Mouse (Mus musculus) olfactory bulb, adult 2 months (tissue): ENCODE results near the gene Ifna4. TPM values are rescaled to one million over a fixed set of nuclear protein-coding genes. Genes with fewer than 3 reads are reported as not detected.

Experiments
- H3K27ac ChIP-seq: fragments of 200-500 bp; 2 replicates; pipeline ENCODE4 v1.5.1; 2012; ENCODE audit warnings: low read depth, low read length; ENCODE audit not compliant: insufficient read depth
- H3K4me1 ChIP-seq: fragments of 200-500 bp; 2 replicates; pipeline ENCODE4 v1.6.1; 2012; ENCODE audit warnings: low read length; ENCODE audit not compliant: control insufficient read depth, insufficient read depth
- H3K4me3 ChIP-seq: fragments of 200-500 bp; 2 replicates; pipeline ENCODE4 v1.5.1; 2012; ENCODE audit warnings: mild to moderate bottlenecking, low read depth, low read length, moderate library complexity; ENCODE audit not compliant: insufficient read depth
- CTCF ChIP-seq: fragments of 200-500 bp; IDR thresholded peaks from 2 replicates; pipeline ENCODE4 v1.5.1; 2012; ENCODE audit warnings: low read depth, mild to moderate bottlenecking, low read length, moderate library complexity; ENCODE audit not compliant: insufficient read depth
- POLR2A ChIP-seq: fragments of 200-500 bp; IDR thresholded peaks from 2 replicates; pipeline ENCODE4 v1.6.1; 2012; ENCODE audit warnings: mild to moderate bottlenecking, low read depth, low read length, moderate library complexity; ENCODE audit not compliant: insufficient read depth
- WGBS: fragments of 180-500 bp; shearing (Covaris S2); methylation state at CpG from one replicate; pipeline ENCODE4 v1.1.7; 2018; 5-methylcytosine and 5-hydroxymethylcytosine counted together
- polyA plus RNA-seq: library from polyadenylated mRNA; stranded (reverse); fragments of >200 nt; gene quantifications from 2 replicates; pipeline ENCODE4 v1.2.4, GENCODE M21; 2012; ENCODE audit warnings: low replicate concordance; ENCODE audit not compliant: missing spikeins, insufficient read depth, insufficient read length

Gene Ifna4
- polyA plus RNA-seq, 1 experiment, result not detected

DNA sequence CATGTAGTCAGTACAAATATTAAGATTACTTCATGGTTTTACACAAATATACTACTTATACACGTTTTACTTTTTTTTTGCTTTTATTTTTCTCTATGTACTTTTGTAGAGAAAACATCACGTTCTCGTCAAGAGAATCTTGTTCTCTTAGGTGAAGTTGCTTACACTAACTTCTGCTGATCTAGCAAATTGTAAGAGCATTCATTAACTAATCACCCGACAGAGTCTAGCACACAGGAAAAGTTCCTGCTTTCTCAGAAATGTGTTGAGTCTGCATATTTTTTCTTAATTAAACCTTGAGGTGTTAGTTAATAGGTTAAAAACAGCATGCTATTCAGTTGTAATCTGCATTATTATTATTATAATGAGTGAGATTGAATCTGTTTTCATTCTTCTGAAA lies 37.1 kb downstream of the Ifna4 start:
- WGBS, result 60% methylated on average over 4 of the region's 4 CpGs
- no peak overlapping the region for H3K27ac ChIP-seq
- no peak for TF ChIP-seq CTCF
- 0 out of 2 replicates have a peak, but pooled peaks cover 2% of the 10 kb centered on the region for H3K4me1 ChIP-seq
- H3K4me3 ChIP-seq, result no peak overlapping the region

DNA sequence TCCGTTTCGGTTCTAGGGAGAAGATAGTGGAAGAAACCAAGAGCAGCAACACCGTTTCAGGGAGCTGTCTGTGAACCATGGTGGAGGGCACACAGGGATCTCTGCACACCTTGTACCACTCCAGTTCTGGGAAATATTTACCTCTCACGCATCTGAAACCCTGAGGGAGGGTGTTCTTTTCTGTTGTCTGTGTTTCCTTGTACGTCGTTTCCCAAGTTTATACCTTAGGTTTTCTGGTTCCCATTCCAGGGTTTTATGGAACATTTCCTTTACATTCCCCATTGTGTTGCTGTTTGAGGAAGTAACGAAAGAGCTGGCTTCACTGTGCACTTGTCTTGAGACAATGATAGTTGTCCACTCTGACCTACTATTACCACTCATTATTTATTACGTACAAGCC lies 38.4 kb downstream of the Ifna4 start, which contains the start of gene Ifne:
TSS of gene Ifne (minus strand) at position 101 of the 400 bp plus-strand sequence.
- 83% methylated on average over 8 of the region's 8 CpGs for WGBS
- TF ChIP-seq CTCF (no peak), POLR2A (no peak)
- 0 out of 2 replicates have a peak, but pooled peaks cover 2% of the 10 kb centered on the region for H3K4me1 ChIP-seq

GRCm38 (mm10) chr4:88888236-88888635 lies 46.6 kb downstream of the Ifna4 start:
- TF ChIP-seq POLR2A, result no peak
- no peak for TF ChIP-seq CTCF
- H3K4me3 ChIP-seq, result no peak overlapping the region
- no peak overlapping the region for H3K27ac ChIP-seq
- H3K4me1 ChIP-seq, result no peaks in the 10 kb centered on the region

More for the DNA sequence above, 38.4 kb downstream of the Ifna4 start, which contains the start of gene Ifne:
- no peak within 1 kb of the TSS for H3K27ac ChIP-seq
- H3K4me3 ChIP-seq, result no peak within 1 kb of the TSS

Other genes with a start within 250 kb of the Ifna4 start
- gene Ifna9, start 249.5 kb upstream of the Ifna4 start, polyA plus RNA-seq, result not detected in 2 replicates
- gene Ifna12, start 238.5 kb upstream of the Ifna4 start, polyA plus RNA-seq, result not detected in 2 replicates
- gene C87499, start 207.4 kb upstream of the Ifna4 start, polyA plus RNA-seq, result not detected in 2 replicates
- not detected in 2 replicates for gene Ifna13, start 197.4 kb upstream of the Ifna4 start, polyA plus RNA-seq
- not detected in 2 replicates for gene Ifna16, start 164.9 kb upstream of the Ifna4 start, polyA plus RNA-seq
- gene Ifna2, start 157.9 kb upstream of the Ifna4 start, polyA plus RNA-seq, result not detected in 2 replicates
- not detected in 2 replicates for gene Ifnab, start 150.5 kb upstream of the Ifna4 start, polyA plus RNA-seq
- gene Gm26566, start 120.1 kb upstream of the Ifna4 start, polyA plus RNA-seq, result not detected in 2 replicates
- not detected in 2 replicates for gene Klhl9, start 119.4 kb upstream of the Ifna4 start, polyA plus RNA-seq
- not detected in 2 replicates for gene Gm13271, start 87.0 kb upstream of the Ifna4 start, polyA plus RNA-seq
- gene Gm13283, start 81.7 kb upstream of the Ifna4 start, polyA plus RNA-seq, result not detected in 2 replicates
- not detected in 2 replicates for gene Gm13290, start 68.0 kb upstream of the Ifna4 start, polyA plus RNA-seq
- gene Gm13289, start 64.9 kb upstream of the Ifna4 start, polyA plus RNA-seq, result not detected in 2 replicates
- not detected in 2 replicates for gene Gm13272, start 62.0 kb upstream of the Ifna4 start, polyA plus RNA-seq
- gene Ifnz, start 59.7 kb upstream of the Ifna4 start, polyA plus RNA-seq, result not detected in 2 replicates
- not detected in 2 replicates for gene Gm13276, start 56.2 kb upstream of the Ifna4 start, polyA plus RNA-seq
- not detected in 2 replicates for gene Gm13277, start 53.2 kb upstream of the Ifna4 start, polyA plus RNA-seq
- gene Gm13278, start 50.3 kb upstream of the Ifna4 start, polyA plus RNA-seq, result not detected in 2 replicates
- not detected in 2 replicates for gene Gm13275, start 47.4 kb upstream of the Ifna4 start, polyA plus RNA-seq
- not detected in 2 replicates for gene Gm13279, start 44.5 kb upstream of the Ifna4 start, polyA plus RNA-seq
- not detected in 2 replicates for gene Gm13285, start 42.2 kb upstream of the Ifna4 start, polyA plus RNA-seq
- gene Gm13287, start 38.6 kb upstream of the Ifna4 start, polyA plus RNA-seq, result not detected in 2 replicates
- gene Gm13288, start 36.3 kb upstream of the Ifna4 start, polyA plus RNA-seq, result not detected in 2 replicates
- not detected in 2 replicates for gene Ifna7, start 25.6 kb upstream of the Ifna4 start, polyA plus RNA-seq
- gene Ifna11, start 21.9 kb upstream of the Ifna4 start, polyA plus RNA-seq, result not detected in 2 replicates
- gene Ifna6, start 14.4 kb upstream of the Ifna4 start, polyA plus RNA-seq, result not detected in 2 replicates
- gene Ifna5, start 6.3 kb upstream of the Ifna4 start, polyA plus RNA-seq, result not detected in 2 replicates
- gene Ifna1, start 8.2 kb downstream of the Ifna4 start, polyA plus RNA-seq, result not detected in 2 replicates
- not detected in 2 replicates for gene Ifne, start 38.3 kb downstream of the Ifna4 start, polyA plus RNA-seq